Mouse (Mus musculus): Measurements from ENCODE around the gene Olfml1. TPM values are rescaled to one million over a fixed set of nuclear protein-coding genes. Genes with fewer than 3 reads are reported as not detected.

Gene Olfml1
- polyA plus RNA-seq, 1 experiment from 2014 or later: 12.3 TPM

GRCm38 (mm10) chr7:107560675-107561074, 6.6 kb upstream of the Olfml1 start:
- H3K27ac ChIP-seq (replicated peaks): no peak overlapping the region
- no peaks in the 10 kb centered on the region for H3K36me3 ChIP-seq (replicated peaks)
- H3K9me3 ChIP-seq: no peaks in the 10 kb centered on the region
- DNase-seq (ENCODE audit: low spot score): no peak
- H3K27me3 ChIP-seq (replicated peaks; ENCODE audit: low read depth, poor library complexity, severe bottlenecking): no peaks in the 10 kb centered on the region
- WGBS: 87% methylated on average over 2 of the region's 2 CpGs
- H3K4me1 ChIP-seq: peaks cover 7% of the 10 kb centered on the region
- H3K4me3 ChIP-seq: no peak overlapping the region

DNA sequence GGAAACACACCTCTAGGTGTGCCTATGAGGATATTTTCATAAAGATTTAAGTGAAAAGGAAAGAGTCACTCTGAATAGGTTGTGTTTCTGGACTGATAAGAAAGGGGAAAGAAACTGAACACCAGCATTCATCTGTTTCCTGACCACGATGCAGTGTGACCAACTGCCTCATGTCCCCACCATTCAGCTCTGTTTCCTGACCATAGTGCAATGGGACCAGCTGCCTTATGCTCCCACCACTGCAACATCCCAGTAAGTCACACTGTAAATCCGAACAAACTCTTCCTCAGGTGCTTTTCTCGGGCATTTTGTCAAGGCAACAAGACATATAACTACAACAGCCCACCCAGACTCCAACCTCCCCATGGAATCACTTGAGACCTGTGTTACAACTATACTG, 5.7 kb upstream of the Olfml1 start:
- peaks cover 10% of the 10 kb centered on the region for H3K4me1 ChIP-seq

GRCm38 (mm10) chr7:107563727-107564126, 3.5 kb upstream of the Olfml1 start:
- Histone ChIP-seq H3K4me1 (peaks cover 28% of the 10 kb centered on the region), H3K27ac (replicated peaks) (no peak overlapping the region), H3K36me3 (replicated peaks) (no peaks in the 10 kb centered on the region), H3K9me3 (no peaks in the 10 kb centered on the region), H3K27me3 (replicated peaks; ENCODE audit: low read depth, poor library complexity, severe bottlenecking) (no peaks in the 10 kb centered on the region), H3K4me3 (no peak overlapping the region)
- no peak for DNase-seq (ENCODE audit: low spot score)
- WGBS: 52% methylated on average over 2 of the region's 2 CpGs

More for the DNA sequence above, 5.7 kb upstream of the Olfml1 start:
- no peaks in the 10 kb centered on the region for H3K27me3 ChIP-seq (replicated peaks; ENCODE audit: low read depth, poor library complexity, severe bottlenecking)
- DNase-seq (ENCODE audit: low spot score): no peak
- WGBS: 84% methylated on average over 3 of the region's 3 CpGs
- H3K27ac ChIP-seq (replicated peaks): no peak overlapping the region
- H3K9me3 ChIP-seq: no peaks in the 10 kb centered on the region
- no peak overlapping the region for H3K4me3 ChIP-seq
- no peaks in the 10 kb centered on the region for H3K36me3 ChIP-seq (replicated peaks)

- H3K4me3 ChIP-seq: peak overlapping the region; percentile 56
- H3K27me3 ChIP-seq (replicated peaks; ENCODE audit: low read depth, poor library complexity, severe bottlenecking): no peaks in the 10 kb centered on the region
- H3K4me1 ChIP-seq: peaks cover 35% of the 10 kb centered on the region
- H3K27ac ChIP-seq (replicated peaks): peak overlapping the region; percentile 89
- peaks cover 16% of the 10 kb centered on the region for H3K36me3 ChIP-seq (replicated peaks)
- DNase-seq (ENCODE audit: low spot score): no peak
- 54% methylated on average over 5 of the region's 5 CpGs for WGBS
- no peaks in the 10 kb centered on the region for H3K9me3 ChIP-seq
Measured at GRCm38 (mm10) chr7:107567674-107568073, 428 bp downstream of the Olfml1 start.

GRCm38 (mm10) chr7:107568971-107569370, 1.7 kb downstream of the Olfml1 start:
- H3K4me1 ChIP-seq: peaks cover 31% of the 10 kb centered on the region
- peak overlapping the region; percentile 48; the same call in 1 of the 2 replicates for H3K27ac ChIP-seq (replicated peaks)
- H3K27me3 ChIP-seq (replicated peaks; ENCODE audit: low read depth, poor library complexity, severe bottlenecking): no peaks in the 10 kb centered on the region
- peak overlapping the region; percentile 40 for H3K4me3 ChIP-seq
- 75% methylated on average over 4 of the region's 4 CpGs for WGBS
- H3K9me3 ChIP-seq: no peaks in the 10 kb centered on the region
- peaks cover 27% of the 10 kb centered on the region for H3K36me3 ChIP-seq (replicated peaks)
- no peak for DNase-seq (ENCODE audit: low spot score)

DNA sequence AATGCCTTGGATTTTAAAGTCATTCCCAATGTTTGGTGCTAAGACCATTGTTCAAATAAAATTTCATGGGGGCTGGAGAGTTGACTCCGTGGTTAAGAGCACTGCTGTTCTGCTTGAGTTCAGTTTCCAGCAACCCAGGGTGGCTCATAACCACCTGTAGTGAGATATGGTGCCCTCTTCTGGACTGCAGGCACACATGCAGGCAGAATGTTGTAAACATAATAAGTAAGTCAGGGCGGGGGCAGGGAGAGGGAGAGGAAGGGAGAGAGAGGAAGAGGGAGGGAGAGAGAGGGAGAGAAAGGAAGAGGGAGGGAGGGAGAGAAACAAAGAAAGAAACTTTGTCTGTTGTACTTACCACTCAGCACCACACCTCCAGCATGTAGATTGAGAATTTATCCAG, 6.6 kb downstream of the Olfml1 start:
- DNase-seq (ENCODE audit: low spot score): no peak
- Histone ChIP-seq H3K9me3 (no peaks in the 10 kb centered on the region), H3K4me1 (peaks cover 6% of the 10 kb centered on the region), H3K4me3 (no peak overlapping the region), H3K27me3 (replicated peaks; ENCODE audit: low read depth, poor library complexity, severe bottlenecking) (no peaks in the 10 kb centered on the region), H3K27ac (replicated peaks) (no peak overlapping the region; the same call in 1 of the 2 replicates), H3K36me3 (replicated peaks) (peaks cover 64% of the 10 kb centered on the region)
- WGBS: 59% methylated on average over 2 of the region's 2 CpGs

DNA sequence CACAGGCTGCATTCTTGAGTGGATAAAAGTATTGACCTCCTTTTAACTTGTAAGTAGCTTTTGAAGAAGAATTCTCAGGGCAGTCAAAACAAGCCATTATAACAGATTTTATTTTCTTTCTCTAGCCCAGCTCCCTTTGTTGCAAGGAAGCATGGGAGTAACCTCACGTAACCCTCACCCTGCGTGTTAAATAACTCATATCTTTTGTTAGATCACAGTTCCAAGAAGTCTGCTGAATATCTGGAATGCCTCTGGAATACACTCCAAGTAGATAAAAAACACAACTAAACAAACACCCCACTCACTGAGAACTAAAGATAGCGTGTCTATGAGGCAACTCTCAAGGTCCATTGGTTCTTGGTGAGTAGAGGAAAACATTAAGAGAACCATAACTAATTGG, 7.0 kb downstream of the Olfml1 start:
- 72% methylated on average over 3 of the region's 3 CpGs for WGBS

GRCm38 (mm10) chr7:107592641-107593040, 25.4 kb downstream of the Olfml1 start:
- Histone ChIP-seq H3K4me3 (no peak overlapping the region), H3K36me3 (replicated peaks) (peaks cover 12% of the 10 kb centered on the region), H3K27ac (replicated peaks) (no peak overlapping the region), H3K9me3 (no peaks in the 10 kb centered on the region), H3K4me1 (peaks cover 29% of the 10 kb centered on the region), H3K27me3 (replicated peaks; ENCODE audit: low read depth, poor library complexity, severe bottlenecking) (peaks cover 8% of the 10 kb centered on the region; the same call in 1 of the 2 replicates)
- DNase-seq (ENCODE audit: low spot score): no peak
- WGBS: 70% methylated on average over 2 of the region's 2 CpGs

More for the DNA sequence above, 7.0 kb downstream of the Olfml1 start:
- Histone ChIP-seq H3K27me3 (replicated peaks; ENCODE audit: low read depth, poor library complexity, severe bottlenecking) (no peaks in the 10 kb centered on the region), H3K27ac (replicated peaks) (no peak overlapping the region; the same call in 1 of the 2 replicates), H3K4me3 (no peak overlapping the region), H3K9me3 (no peaks in the 10 kb centered on the region), H3K4me1 (peaks cover 2% of the 10 kb centered on the region), H3K36me3 (replicated peaks) (peaks cover 64% of the 10 kb centered on the region)
- no peak for DNase-seq (ENCODE audit: low spot score)

DNA sequence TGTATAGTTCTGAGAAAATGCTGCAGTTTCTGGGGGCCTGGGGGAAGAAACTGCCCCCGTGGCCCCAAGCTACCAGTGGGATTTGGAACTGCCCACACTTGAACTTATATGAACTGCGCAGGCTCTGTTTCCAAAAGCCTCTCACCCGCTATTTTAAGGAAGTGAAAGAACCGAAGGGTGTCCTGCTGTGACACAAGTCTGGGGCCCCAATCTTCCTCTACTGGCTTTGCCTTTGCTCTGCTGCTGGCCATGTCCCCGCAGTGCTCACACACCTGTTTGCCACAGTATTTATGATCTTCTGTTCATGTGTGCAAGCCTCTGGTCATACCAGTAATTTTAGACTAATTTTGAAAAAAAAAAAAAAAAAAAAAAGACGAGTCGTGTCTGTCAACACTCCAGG, 26.7 kb downstream of the Olfml1 start:
- Histone ChIP-seq H3K27ac (replicated peaks) (no peak overlapping the region), H3K9me3 (no peaks in the 10 kb centered on the region), H3K27me3 (replicated peaks; ENCODE audit: low read depth, poor library complexity, severe bottlenecking) (peaks cover 8% of the 10 kb centered on the region; the same call in 1 of the 2 replicates), H3K4me3 (peak overlapping the region; percentile 63), H3K36me3 (replicated peaks) (peaks cover 12% of the 10 kb centered on the region), H3K4me1 (peaks cover 29% of the 10 kb centered on the region)
- no peak for DNase-seq (ENCODE audit: low spot score)
- WGBS: 34% methylated on average over 7 of the region's 7 CpGs

GRCm38 (mm10) chr7:107594325-107594856, 27.1 kb downstream of the Olfml1 start:
- peak overlapping the region; percentile 73 for H3K27ac ChIP-seq (replicated peaks)
- peaks cover 8% of the 10 kb centered on the region; the same call in 1 of the 2 replicates for H3K27me3 ChIP-seq (replicated peaks; ENCODE audit: low read depth, poor library complexity, severe bottlenecking)
- H3K4me3 ChIP-seq: peak overlapping the region; percentile 63

DNA sequence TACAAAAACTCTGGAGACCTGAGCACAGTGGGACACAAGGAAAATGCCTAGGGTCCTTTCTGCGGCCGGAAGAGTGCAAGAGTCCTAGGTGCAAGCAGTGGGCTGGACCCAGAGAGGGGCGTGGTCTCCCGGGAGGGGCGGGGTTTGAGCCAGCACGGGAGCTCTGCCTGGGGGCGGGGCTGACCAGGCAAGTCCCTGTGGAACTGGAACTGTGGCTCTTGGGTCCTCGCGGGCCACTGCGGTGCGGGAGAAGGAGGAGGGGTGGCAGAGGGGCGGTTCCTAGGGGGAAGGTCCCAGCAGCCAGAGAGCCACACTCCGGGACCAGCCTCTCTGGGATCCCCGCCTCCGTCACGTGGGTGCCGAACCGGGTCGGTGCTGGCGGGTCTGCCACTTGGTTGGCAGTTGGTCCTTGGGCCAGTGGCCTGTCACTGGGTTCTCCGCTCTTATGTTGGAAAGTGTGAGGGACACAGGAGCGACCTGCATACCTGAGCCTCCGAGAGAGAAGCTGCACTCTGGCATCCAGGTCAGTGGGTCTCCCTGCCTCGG, 27.7 kb downstream of the Olfml1 start, which contains the start of gene Ppfibp2:
Gene Ppfibp2, plus strand, starts transcription at position 351 of the 546 bp plus-strand sequence.
- peak within 1 kb of the TSS; percentile 73 for H3K27ac ChIP-seq (replicated peaks)
- peaks cover 8% of the 10 kb centered on the region; the same call in 1 of the 2 replicates for H3K27me3 ChIP-seq (replicated peaks; ENCODE audit: low read depth, poor library complexity, severe bottlenecking)
- H3K4me1 ChIP-seq: peaks cover 29% of the 10 kb centered on the region
- whole genome bisulfite sequencing: under 1% methylated on average over 24 of the region's 24 CpGs
- no peaks in the 10 kb centered on the region for H3K9me3 ChIP-seq
- H3K4me3 ChIP-seq: peak within 1 kb of the TSS; percentile 63
- H3K36me3 ChIP-seq (replicated peaks): peaks cover 12% of the 10 kb centered on the region
- peak; percentile 92 for DNase-seq (ENCODE audit: low spot score)

More at GRCm38 (mm10) chr7:107594325-107594856, 27.1 kb downstream of the Olfml1 start:
- WGBS: 2% methylated on average over 16 of the region's 16 CpGs
- H3K9me3 ChIP-seq: no peaks in the 10 kb centered on the region
- peak; percentile 72 for DNase-seq (ENCODE audit: low spot score)
- H3K36me3 ChIP-seq (replicated peaks): peaks cover 12% of the 10 kb centered on the region
- peaks cover 29% of the 10 kb centered on the region for H3K4me1 ChIP-seq

- no peak for DNase-seq (ENCODE audit: low spot score)
- Histone ChIP-seq H3K36me3 (replicated peaks) (peaks cover 7% of the 10 kb centered on the region), H3K9me3 (no peaks in the 10 kb centered on the region), H3K4me1 (peaks cover 29% of the 10 kb centered on the region), H3K27me3 (replicated peaks; ENCODE audit: low read depth, poor library complexity, severe bottlenecking) (peaks cover 8% of the 10 kb centered on the region; the same call in 1 of the 2 replicates), H3K4me3 (peak overlapping the region; percentile 63), H3K27ac (replicated peaks) (peak overlapping the region; percentile 73; the same call in 1 of the 2 replicates)
- 14% methylated on average over 13 of the region's 13 CpGs for WGBS
Measured at GRCm38 (mm10) chr7:107595426-107595825, 28.2 kb downstream of the Olfml1 start.

GRCm38 (mm10) chr7:107596753-107597152, 29.5 kb downstream of the Olfml1 start:
- no peak for DNase-seq (ENCODE audit: low spot score)
- H3K27ac ChIP-seq (replicated peaks): no peak overlapping the region
- H3K27me3 ChIP-seq (replicated peaks; ENCODE audit: low read depth, poor library complexity, severe bottlenecking): peaks cover 8% of the 10 kb centered on the region; the same call in 1 of the 2 replicates

More at GRCm38 (mm10) chr7:107596753-107597152, 29.5 kb downstream of the Olfml1 start:
- Histone ChIP-seq H3K4me1 (peaks cover 29% of the 10 kb centered on the region), H3K9me3 (no peaks in the 10 kb centered on the region), H3K36me3 (replicated peaks) (no peaks in the 10 kb centered on the region), H3K4me3 (no peak overlapping the region)

Measured in embryonic facial prominence, embryonic 10.5 days (tissue).